Mouse (Mus musculus): ENCODE results near the gene 1110004F10Rik. TPM values are rescaled to one million over a fixed set of nuclear protein-coding genes. Genes with fewer than 3 reads are reported as not detected.

1110004F10Rik gene
- total RNA-seq, 2 experiments from 2014 or later = 102 to 104 TPM

DNA sequence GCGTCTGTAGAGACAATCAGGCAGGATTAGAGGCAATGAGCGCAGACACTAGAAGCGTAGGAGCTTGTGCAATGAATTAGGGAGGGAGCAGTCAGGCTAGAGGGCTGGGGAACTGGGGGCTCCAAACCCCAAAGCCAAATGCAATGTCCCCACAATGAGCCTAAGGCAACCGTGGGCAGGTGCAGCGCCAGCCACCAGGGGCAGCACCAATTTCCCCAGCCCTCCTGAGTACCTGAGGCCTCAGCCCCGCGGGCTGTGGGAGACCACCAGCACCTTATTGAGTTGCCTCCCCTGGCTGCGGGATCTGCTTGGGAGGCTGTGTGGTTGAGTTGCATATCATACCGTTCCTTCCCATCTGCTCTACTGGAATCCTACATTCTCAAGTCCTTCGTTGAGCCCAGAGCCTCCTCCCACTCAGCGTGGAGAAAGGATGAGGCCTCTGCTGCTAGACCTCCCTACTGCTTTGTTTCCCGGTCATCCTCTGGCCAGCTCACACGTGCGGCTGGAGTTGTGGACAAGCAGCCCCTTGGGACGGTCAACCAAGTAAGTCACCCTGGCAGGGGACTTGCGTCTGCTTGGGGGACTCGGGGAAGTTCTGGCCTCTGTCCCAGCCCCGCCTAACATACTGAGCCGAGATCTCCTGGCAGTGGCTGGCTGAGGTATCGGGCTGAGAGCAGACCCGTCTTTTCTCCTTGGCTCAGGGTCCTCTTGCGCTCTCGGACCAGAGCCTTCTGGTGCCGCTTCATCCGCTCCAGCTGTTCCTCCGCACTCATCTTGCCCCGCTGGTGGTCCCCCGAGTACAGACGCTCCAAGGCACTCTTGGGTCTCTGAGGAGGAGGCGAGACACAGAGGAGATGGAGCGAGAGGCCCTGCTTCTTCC, 95.5 kb downstream of the 1110004F10Rik start:
- no peak for DNase-seq (ENCODE audit: low spot score in 2 of 2)

DNA sequence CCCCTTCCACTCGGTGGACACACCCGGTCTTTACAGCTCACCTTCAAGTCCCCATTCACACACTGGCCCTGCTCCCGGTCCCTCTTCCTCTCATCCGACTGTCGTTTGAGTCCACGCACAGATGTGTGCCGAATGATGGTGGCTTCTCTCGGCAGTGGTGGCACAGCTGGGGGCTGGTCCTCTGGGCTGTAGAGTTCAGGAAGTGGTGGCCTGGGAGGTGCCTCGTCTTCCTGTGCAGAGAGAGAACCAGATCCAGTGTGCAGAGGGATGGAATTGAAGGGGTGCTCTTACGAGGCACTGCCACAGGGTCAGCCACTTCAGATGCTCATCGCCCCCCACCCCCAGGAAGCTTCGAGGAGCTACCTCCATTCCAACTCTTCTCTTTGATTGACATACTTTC, 98.0 kb downstream of the 1110004F10Rik start:
- no peak for DNase-seq (ENCODE audit: low spot score in 2 of 2)

DNA sequence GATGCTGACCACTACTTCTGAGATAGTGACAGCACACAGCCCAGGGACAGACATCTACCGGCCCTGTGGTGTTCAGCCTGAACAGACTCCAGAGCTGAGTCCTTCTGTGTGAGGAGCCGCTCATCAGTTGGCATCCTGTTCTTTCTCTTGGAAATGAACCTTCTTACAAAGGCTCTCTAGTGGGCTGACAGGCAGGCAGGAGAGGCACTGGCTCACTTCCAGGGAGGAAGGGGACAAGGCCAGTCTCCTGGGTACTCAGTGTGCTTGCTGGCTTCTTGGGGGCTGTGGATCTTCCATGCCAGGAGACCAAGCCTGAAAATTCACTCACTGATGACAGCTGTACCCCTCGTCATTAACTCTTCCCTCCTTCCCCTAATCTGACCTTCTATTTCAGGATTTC, 98.5 kb downstream of the 1110004F10Rik start:
- no peak for DNase-seq (ENCODE audit: low spot score in 2 of 2)

DNA sequence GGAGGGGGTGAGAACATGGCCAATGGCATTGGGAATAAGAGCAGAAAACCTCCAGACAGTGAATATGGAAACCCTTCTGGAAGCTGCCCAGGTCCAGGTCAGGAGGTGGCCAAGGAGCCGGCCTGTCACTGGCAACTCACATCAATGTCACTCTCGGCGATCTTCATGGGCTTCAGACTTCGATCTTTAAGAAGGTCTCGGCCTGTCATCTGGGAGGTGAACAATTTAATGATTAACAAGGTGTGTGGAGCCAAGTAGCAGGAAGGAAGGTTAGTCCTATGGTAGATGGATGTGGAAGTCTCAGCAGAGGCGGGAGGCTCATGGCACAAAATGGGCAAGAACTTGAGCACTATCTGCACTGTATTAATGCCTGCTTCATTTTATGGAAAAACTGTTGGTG, 105.8 kb downstream of the 1110004F10Rik start:
- no peak for DNase-seq (ENCODE audit: low spot score in 2 of 2)

DNA sequence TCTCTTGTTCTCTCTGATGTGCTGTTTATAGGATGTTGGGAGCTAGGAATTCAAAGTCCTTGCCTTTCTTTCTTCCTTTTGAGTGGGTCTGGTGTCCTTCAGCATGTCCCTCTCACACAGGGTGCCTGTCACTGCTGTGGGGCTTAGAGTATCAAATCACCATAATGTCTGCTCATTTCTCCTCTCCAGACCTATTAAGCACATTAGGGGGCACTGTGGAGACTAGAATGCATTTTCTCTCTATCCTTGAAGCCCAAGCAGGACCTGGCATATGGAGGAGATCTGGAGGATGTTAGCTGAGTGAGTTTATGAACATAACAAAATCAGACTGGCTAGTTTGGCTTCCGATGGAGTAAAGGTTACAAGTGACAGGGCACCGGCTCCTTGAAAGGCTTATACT, 107.9 kb downstream of the 1110004F10Rik start:
- DNase-seq (ENCODE audit: low spot score in 2 of 2) = no peak

DNA sequence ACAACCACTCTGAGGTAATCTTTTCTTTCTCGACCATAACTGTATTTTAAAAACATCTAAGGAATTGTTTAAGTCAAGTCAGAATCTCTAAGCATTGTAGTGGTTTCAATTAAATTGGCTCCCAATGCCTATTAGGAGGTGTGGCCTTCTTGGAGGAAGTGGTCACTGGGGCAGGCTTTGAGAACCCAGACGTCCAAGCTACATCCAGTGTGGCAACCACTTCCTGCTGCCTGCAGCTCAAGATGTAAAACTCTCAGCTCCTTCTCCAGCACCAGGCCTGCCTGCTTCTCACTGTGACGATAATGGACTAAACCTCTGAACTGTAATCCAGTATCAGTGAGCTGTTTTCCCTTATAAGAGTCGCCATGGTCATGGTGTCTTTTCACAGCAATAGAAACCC, 110.4 kb downstream of the 1110004F10Rik start:
- DNase-seq (ENCODE audit: low spot score in 2 of 2) = no peak

DNA sequence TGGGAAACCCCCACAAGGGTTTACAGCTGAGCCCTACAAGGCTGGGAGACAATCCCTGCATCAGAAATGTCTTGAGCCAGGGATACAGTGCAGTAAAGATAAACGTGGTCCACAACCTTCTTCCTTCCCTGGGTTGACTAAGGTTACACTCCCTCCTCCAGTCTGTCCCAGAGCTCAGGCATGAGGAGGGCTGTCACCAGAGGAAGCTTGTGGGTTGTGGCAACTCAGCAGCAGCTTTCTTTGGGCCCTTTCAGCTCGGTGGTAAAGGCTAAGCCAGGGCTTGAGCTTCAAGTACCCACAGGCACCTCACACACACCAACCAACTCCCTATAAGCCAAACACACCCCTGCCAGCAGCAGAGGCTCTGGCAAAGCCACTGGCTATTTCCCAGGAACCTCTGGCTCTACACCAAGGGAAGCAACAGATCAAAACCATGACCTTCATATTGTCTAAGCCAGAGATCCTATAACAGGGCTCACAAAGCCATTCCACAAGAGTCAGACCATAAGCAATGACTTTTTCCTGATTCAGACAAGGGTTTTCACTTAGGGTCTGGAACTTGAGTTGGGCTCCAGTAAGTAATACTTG, 114.7 kb downstream of the 1110004F10Rik start:
- DNase-seq (ENCODE audit: low spot score in 2 of 2) = no peak

Other genes starting within 250 kb of the 1110004F10Rik start
- 10 to 100 TPM; 21.1 to 26.5 TPM for gene Sox6, start 601 bp upstream of the 1110004F10Rik start, total RNA-seq (2021)
- gene Gm4353, start 45.2 kb downstream of the 1110004F10Rik start, total RNA-seq (2021) = 1 to 10 TPM; 3.1 to 3.3 TPM